Mouse (Mus musculus): ENCODE measurements around the gene Agbl3.

The Agbl3 gene

DNA sequence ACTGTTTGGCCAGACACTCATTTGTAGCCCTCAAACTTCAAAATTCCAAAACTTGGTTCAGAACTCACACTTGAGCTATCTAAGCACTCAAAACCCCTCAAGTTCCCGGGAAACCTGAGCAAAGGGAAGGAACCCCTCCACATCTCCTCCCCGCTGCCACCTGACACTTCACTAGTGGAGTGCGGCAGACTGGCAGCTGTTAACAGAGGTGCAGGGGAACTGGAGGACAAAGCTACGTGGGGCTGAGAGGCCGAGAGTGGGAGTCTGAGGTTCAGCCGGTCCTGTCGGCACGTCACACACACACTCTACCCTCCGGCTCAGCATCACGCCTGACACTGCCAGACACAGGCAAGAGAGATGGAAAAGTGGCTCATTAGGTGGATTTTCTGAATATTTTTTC lies 123.6 kb downstream of the Agbl3 start:
- in situ Hi-C loops (cut with MseI, MboI): no loop called here

DNA sequence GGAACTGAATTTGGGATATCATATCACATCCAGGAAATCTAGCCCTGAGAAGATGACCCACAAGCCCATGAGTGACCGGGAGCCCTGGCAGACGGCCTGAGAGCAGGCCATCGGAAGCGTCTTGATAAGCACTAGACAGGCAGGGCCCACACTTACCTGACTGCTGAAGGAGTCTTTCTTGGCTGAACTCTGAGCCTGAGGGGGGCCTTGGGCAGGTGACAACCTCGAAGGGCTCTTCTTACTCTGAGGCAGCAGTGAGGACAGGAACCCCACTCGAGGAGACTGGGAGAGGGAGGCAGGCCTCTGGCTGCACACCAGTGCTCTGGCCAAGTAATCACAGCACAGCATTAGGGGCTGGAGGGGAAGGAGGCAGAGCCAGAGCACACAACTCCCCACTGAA lies 124.1 kb downstream of the Agbl3 start:
- in situ Hi-C loops (cut with MseI, MboI): no loop called here

DNA sequence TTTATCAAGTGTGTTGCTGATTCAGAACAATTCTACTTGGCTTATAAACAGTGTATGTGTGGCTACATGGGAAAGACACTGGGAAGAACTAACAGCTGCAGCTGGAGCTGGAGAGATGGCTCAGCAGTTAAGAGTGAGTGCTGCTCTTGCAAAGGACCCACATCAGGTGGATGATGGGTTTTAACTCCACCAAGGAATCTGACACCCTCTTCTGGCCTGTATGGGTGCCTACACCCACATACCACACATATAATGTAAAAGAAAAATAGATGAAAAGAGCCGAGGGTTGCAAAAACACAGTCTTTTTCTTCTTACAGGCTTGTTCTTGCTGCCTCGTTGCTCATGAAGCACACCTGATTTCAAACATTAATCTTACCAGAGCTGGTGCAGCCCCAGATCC lies 125.9 kb downstream of the Agbl3 start:
- in situ Hi-C loops (cut with MseI, MboI): no loop called here

DNA sequence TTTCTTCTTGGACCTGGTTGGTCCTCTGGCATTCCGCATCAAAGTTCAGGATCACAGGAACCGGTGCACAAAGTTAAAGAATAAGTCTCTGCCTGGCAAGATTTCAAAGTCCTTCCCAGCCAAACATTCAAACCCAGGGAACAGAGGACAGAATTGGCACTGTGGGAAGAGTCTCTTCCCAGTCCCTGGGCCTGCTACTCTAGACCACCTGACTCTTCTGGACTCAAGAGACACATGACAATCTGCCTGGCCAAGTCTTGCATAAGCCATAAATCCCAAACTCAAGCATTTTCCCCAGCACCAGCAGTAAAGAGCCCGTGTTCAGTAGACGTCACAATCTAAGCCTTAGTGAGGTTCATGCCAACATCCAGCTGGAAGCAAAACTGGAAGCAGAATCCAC lies 126.4 kb downstream of the Agbl3 start:
- in situ Hi-C loops (cut with MseI, MboI): no loop called here

DNA sequence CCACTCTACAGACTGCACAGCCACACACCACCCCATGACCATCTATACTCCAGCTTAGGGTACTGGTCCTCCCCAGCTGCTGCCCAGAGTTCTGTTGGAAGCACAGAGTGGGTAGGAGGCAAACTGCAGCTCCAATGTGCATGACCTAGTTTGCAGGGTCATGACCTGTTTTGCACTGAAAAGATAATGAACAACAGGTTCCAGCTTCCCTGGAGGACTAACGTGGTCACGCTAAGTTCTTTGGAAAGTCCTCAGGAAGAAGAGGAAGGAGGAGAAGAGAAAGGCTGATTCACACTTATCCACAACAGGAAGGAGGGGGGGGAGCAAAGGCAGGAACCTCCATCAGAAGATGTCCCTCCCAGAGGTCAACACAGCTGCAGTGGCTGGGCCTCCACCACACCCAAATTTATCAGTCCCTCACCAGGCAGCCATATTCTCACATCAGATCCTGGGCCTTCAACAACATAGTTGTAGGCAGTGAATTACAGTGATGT lies 126.9 kb downstream of the Agbl3 start:
- in situ Hi-C loops (cut with MseI, MboI): no loop called here

DNA sequence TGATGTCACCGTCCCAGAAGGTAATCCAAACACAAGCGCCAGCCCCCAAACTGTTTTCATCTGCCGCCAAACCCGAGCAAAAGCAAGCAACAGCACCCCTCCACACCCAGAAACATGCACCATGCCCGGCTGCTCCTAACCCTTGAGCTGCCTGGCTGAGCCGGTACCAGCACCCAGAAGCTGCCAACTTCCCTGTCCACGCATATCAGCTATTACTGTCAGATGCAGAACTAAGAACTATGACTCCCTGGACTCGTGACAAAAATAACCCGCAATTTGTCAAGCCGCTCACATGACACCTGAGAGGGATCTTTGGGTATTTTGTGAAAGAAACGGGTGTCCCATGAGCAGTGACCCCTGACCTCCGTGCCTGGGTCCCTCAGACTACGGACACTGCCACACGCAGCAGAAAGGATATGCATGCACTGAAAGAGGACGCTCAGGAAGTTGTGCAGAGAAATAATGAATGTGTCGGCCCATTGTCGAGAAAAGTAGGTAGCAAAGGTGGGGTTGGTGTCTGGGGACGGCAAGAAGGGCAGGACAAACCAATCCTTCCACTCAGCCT lies 127.5 kb downstream of the Agbl3 start:
- in situ Hi-C loops (cut with MseI, MboI): no loop called here
